Mouse (Mus musculus): ENCODE data around the gene Sult1e1. TPM values are rescaled to one million over a fixed set of nuclear protein-coding genes. Genes with fewer than 3 reads are reported as not detected.

Gene Sult1e1
- total and polyA plus RNA-seq, 2 experiments, result 0.09 TPM; not detected in 1

DNA sequence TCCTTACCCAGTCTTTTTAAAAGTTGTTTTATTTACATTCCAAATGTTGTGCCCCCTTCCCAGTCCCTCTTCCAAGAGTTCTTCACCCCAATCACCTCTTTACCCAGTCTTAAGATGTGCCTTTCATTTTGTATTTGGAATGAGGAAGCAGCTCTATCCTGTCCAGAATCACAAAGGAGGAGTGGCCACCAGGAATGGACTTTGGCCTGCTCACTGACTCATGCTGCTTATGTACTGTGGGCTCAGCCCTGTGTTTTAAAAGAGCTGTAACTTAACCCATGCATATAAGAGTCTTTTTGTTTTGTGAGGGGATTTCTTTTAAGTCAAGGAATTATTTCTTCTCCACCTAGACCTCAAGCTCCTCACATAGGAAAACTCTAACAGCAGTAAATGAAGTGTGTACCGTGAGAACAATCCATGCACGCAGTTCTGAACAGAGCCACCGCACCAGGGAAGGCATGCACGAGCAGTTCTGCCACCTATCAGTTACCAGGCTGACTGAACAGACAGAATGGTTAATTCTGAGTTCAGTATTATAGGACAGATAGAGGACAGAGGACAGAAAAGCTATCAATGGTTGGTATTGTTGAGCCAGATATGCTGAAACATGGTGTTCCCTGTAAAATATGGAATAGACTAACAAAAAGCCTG is 55.3 kb downstream of the Sult1e1 start:
- 0 out of 2 replicates have a peak, but pooled peaks have one; percentile 27 for TF ChIP-seq POLR2A (IDR thresholded peaks at IDR 0.05; ENCODE audit: extremely low read depth, insufficient read depth, low read length)
- TF ChIP-seq CTCF (IDR thresholded peaks at IDR 0.05; ENCODE audit: low read depth, low read length), result no peak
- Histone ChIP-seq H3K27ac (replicated peaks; ENCODE audit: insufficient read depth, low read depth, low read length) (peak overlapping the region; percentile 96), H3K4me1 (ENCODE audit: control insufficient read depth, insufficient read depth, low read length) (peaks cover 4% of the 10 kb centered on the region; the same call in 1 of the 2 replicates), H3K36me3 (ENCODE audit: control insufficient read depth, insufficient read depth, low read length) (no peaks in the 10 kb centered on the region), H3K9ac (ENCODE audit: low read depth, low read length) (peak overlapping the region; percentile 51; the same call in 1 of the 2 replicates), H3K27me3 (ENCODE audit: control insufficient read depth, insufficient read depth, low read length) (no peaks in the 10 kb centered on the region), H3K79me2 (ENCODE audit: control insufficient read depth, insufficient read depth, low read length) (no peaks in the 10 kb centered on the region; the same call in 1 of the 2 replicates), H3K4me3 (ENCODE audit: insufficient read depth, low read depth, low read length) (no peak overlapping the region)
- DNase-seq (ENCODE audit: extremely low read depth, low read depth, low spot score), result peak; percentile 95
- 27% methylated on average over 4 of the region's 4 CpGs for WGBS

GRCm38 (mm10) chr5:87532288-87532687 is 59.1 kb downstream of the Sult1e1 start:
- peaks cover 1% of the 10 kb centered on the region; the same call in 1 of the 2 replicates for H3K4me1 ChIP-seq (ENCODE audit: control insufficient read depth, insufficient read depth, low read length)
- 16% methylated on average over 2 of the region's 2 CpGs for WGBS

More at GRCm38 (mm10) chr5:87532288-87532687, 59.1 kb downstream of the Sult1e1 start:
- Histone ChIP-seq H3K79me2 (ENCODE audit: control insufficient read depth, insufficient read depth, low read length) (no peaks in the 10 kb centered on the region; the same call in 1 of the 2 replicates), H3K27ac (replicated peaks; ENCODE audit: insufficient read depth, low read depth, low read length) (peak overlapping the region; percentile 78), H3K27me3 (ENCODE audit: control insufficient read depth, insufficient read depth, low read length) (no peaks in the 10 kb centered on the region), H3K9ac (ENCODE audit: low read depth, low read length) (no peak overlapping the region), H3K4me3 (ENCODE audit: insufficient read depth, low read depth, low read length) (no peak overlapping the region), H3K36me3 (ENCODE audit: control insufficient read depth, insufficient read depth, low read length) (no peaks in the 10 kb centered on the region; the same call in 1 of the 2 replicates)
- DNase-seq (ENCODE audit: extremely low read depth, low read depth, low spot score), result peak; percentile 93
- TF ChIP-seq CTCF (IDR thresholded peaks at IDR 0.05; ENCODE audit: low read depth, low read length), result no peak
- no peak for TF ChIP-seq POLR2A (IDR thresholded peaks at IDR 0.05; ENCODE audit: extremely low read depth, insufficient read depth, low read length)

Other genes with a start within 250 kb of the Sult1e1 start
- gene Ugt2b38, start 167.4 kb downstream of the Sult1e1 start, total RNA-seq (2014; rRNA removed), result 3.0 and 3.7 TPM in 2 replicates
- gene Ugt2b38, start 167.4 kb downstream of the Sult1e1 start, polyA plus RNA-seq (2012; rRNA removed), result 0.05 and 1.4 TPM in 2 replicates
- not detected in 2 replicates for gene Ugt2a2, start 109.3 kb downstream of the Sult1e1 start, total RNA-seq (2014; rRNA removed)
- gene Ugt2a2, start 109.3 kb downstream of the Sult1e1 start, polyA plus RNA-seq (2012; rRNA removed), result not detected in 2 replicates
- gene Gm43638, start 104.8 kb downstream of the Sult1e1 start, total RNA-seq (2014; rRNA removed), result not detected in 2 replicates
- not detected in 2 replicates for gene Gm43638, start 104.8 kb downstream of the Sult1e1 start, polyA plus RNA-seq (2012; rRNA removed)
- not detected in 2 replicates for gene Ugt2a1, start 100.7 kb downstream of the Sult1e1 start, total RNA-seq (2014; rRNA removed)
- gene Ugt2a1, start 100.7 kb downstream of the Sult1e1 start, polyA plus RNA-seq (2012; rRNA removed), result not detected in 2 replicates
- 21.9 and 36.1 TPM in 2 replicates for gene Sult1b1, start 53.4 kb downstream of the Sult1e1 start, total RNA-seq (2014; rRNA removed)
- 1.9 and 3.7 TPM in 2 replicates for gene Sult1b1, start 53.4 kb downstream of the Sult1e1 start, polyA plus RNA-seq (2012; rRNA removed)
- 141 and 268 TPM in 2 replicates for gene Sult1d1, start 22.6 kb downstream of the Sult1e1 start, total RNA-seq (2014; rRNA removed)
- gene Sult1d1, start 22.6 kb downstream of the Sult1e1 start, polyA plus RNA-seq (2012; rRNA removed), result 6.7 and 10.2 TPM in 2 replicates
- not detected in 2 replicates for gene Csn1s1, start 74.6 kb upstream of the Sult1e1 start, total RNA-seq (2014; rRNA removed)
- not detected in 2 replicates for gene Csn1s1, start 74.6 kb upstream of the Sult1e1 start, polyA plus RNA-seq (2012; rRNA removed)
- not detected in 2 replicates for gene Csn2, start 108.0 kb upstream of the Sult1e1 start, total RNA-seq (2014; rRNA removed)
- gene Csn2, start 108.0 kb upstream of the Sult1e1 start, polyA plus RNA-seq (2012; rRNA removed), result 0.14 TPM in 1 of 2 replicates, not detected in the other
- not detected in 2 replicates for gene Csn1s2a, start 183.0 kb upstream of the Sult1e1 start, total RNA-seq (2014; rRNA removed)
- gene Csn1s2a, start 183.0 kb upstream of the Sult1e1 start, polyA plus RNA-seq (2012; rRNA removed), result not detected in 2 replicates
- not detected in 2 replicates for gene Csn1s2b, start 216.5 kb upstream of the Sult1e1 start, total RNA-seq (2014; rRNA removed)
- gene Csn1s2b, start 216.5 kb upstream of the Sult1e1 start, polyA plus RNA-seq (2012; rRNA removed), result not detected in 2 replicates
- not detected in 2 replicates for gene Prr27, start 234.1 kb upstream of the Sult1e1 start, total RNA-seq (2014; rRNA removed)
- not detected in 2 replicates for gene Prr27, start 234.1 kb upstream of the Sult1e1 start, polyA plus RNA-seq (2012; rRNA removed)

All from liver, adult 2 months (tissue).